Mouse (Mus musculus): ENCODE data around the gene Ccdc149. TPM values are rescaled to one million over a fixed set of nuclear protein-coding genes. Genes with fewer than 3 reads are reported as not detected.

Ccdc149 gene
- polyA plus RNA-seq, 1 experiment from 2014 or later = 3.4 TPM

- WGBS = 61% methylated on average over 2 of the region's 2 CpGs
- Histone ChIP-seq H3K4me2 (replicated peaks; ENCODE audit: low read depth, low read length) (no peak overlapping the region), H3K27me3 (ENCODE audit: control insufficient read depth, insufficient read depth, low read length) (no peaks in the 10 kb centered on the region), H3K36me3 (ENCODE audit: control insufficient read depth, insufficient read depth, low read length) (no peaks in the 10 kb centered on the region), H3K4me1 (ENCODE audit: control insufficient read depth, insufficient read depth, low read length) (no peaks in the 10 kb centered on the region), H3K27ac (ENCODE audit: low read length) (no peak overlapping the region), H3K9ac (replicated peaks; ENCODE audit: low read depth, low read length) (no peak overlapping the region), H3K9me3 (ENCODE audit: control insufficient read depth, low read depth, low read length) (no peaks in the 10 kb centered on the region), H3K4me3 (ENCODE audit: low read depth, low read length) (no peak overlapping the region)
- ATAC-seq (ENCODE audit: insufficient number of reproducible peaks, insufficient read depth, low FRiP score, low read depth) = no peak
Observed at GRCm38 (mm10) chr5:52386016-52386415, 85.3 kb downstream of the Ccdc149 start.

DNA sequence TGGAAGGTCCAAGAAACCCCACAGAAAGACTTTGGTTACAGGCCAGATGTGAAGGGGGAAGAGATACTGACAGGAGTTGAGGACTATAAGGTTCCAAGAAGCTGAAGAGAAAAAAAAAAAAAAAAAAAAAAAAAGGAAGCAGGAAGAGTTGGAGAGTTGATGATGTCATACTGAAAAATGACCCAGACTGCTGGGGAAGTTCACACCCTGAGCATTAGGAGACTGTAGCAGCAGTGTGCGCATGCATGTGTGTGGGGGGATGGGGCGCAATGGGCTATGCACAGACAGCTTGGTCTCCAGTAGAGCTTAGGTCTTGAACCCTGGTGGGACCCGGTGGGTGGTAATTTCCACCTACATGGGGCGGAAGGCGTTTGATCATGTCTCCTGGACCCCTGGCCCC lies 87.6 kb downstream of the Ccdc149 start:
- Histone ChIP-seq H3K4me3 (ENCODE audit: low read depth, low read length) (no peak overlapping the region), H3K27ac (ENCODE audit: low read length) (no peak overlapping the region), H3K27me3 (ENCODE audit: control insufficient read depth, insufficient read depth, low read length) (no peaks in the 10 kb centered on the region), H3K9ac (replicated peaks; ENCODE audit: low read depth, low read length) (no peak overlapping the region), H3K4me2 (replicated peaks; ENCODE audit: low read depth, low read length) (no peak overlapping the region), H3K9me3 (ENCODE audit: control insufficient read depth, low read depth, low read length) (no peaks in the 10 kb centered on the region), H3K4me1 (ENCODE audit: control insufficient read depth, insufficient read depth, low read length) (no peaks in the 10 kb centered on the region), H3K36me3 (ENCODE audit: control insufficient read depth, insufficient read depth, low read length) (no peaks in the 10 kb centered on the region)
- no peak for ATAC-seq (ENCODE audit: insufficient number of reproducible peaks, insufficient read depth, low FRiP score, low read depth)
- WGBS = 84% methylated on average over 5 of the region's 5 CpGs

DNA sequence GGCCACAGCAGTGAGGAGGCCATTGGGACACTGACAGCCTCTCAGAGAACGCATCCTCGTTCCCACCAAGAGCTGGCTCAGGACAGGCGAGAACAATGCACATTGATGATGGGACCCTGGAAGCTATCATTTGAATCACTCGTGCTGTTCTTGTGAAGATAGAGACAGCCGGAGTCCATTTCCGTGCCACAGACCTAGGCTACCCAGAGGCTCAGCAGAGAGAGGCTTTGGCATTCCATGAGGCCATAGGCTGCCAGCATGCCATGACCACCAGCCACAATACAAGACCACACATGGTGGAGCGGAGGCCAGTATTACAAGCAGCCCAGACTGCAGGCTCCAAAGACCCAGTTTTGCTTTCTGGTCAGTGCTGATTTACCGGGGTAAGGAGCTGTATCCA lies 88.5 kb downstream of the Ccdc149 start:
- Histone ChIP-seq H3K9me3 (ENCODE audit: control insufficient read depth, low read depth, low read length) (no peaks in the 10 kb centered on the region), H3K27me3 (ENCODE audit: control insufficient read depth, insufficient read depth, low read length) (no peaks in the 10 kb centered on the region), H3K4me3 (ENCODE audit: low read depth, low read length) (no peak overlapping the region), H3K27ac (ENCODE audit: low read length) (no peak overlapping the region), H3K36me3 (ENCODE audit: control insufficient read depth, insufficient read depth, low read length) (no peaks in the 10 kb centered on the region), H3K9ac (replicated peaks; ENCODE audit: low read depth, low read length) (no peak overlapping the region), H3K4me2 (replicated peaks; ENCODE audit: low read depth, low read length) (no peak overlapping the region), H3K4me1 (ENCODE audit: control insufficient read depth, insufficient read depth, low read length) (no peaks in the 10 kb centered on the region)
- WGBS = 77% methylated on average over 8 of the region's 8 CpGs
- ATAC-seq (ENCODE audit: insufficient number of reproducible peaks, insufficient read depth, low FRiP score, low read depth) = no peak

GRCm38 (mm10) chr5:52375847-52376246 lies 95.5 kb downstream of the Ccdc149 start:
- ATAC-seq (ENCODE audit: insufficient number of reproducible peaks, insufficient read depth, low FRiP score, low read depth) = no peak

GRCm38 (mm10) chr5:52370901-52371300 lies 100.4 kb downstream of the Ccdc149 start:
- no peak overlapping the region for H3K9ac ChIP-seq (replicated peaks; ENCODE audit: low read depth, low read length)
- no peaks in the 10 kb centered on the region for H3K4me1 ChIP-seq (ENCODE audit: control insufficient read depth, insufficient read depth, low read length)
- no peak overlapping the region for H3K4me2 ChIP-seq (replicated peaks; ENCODE audit: low read depth, low read length)
- 88% methylated on average over 6 of the region's 6 CpGs for WGBS
- no peak overlapping the region for H3K27ac ChIP-seq (ENCODE audit: low read length)
- no peak overlapping the region for H3K4me3 ChIP-seq (ENCODE audit: low read depth, low read length)
- H3K27me3 ChIP-seq (ENCODE audit: control insufficient read depth, insufficient read depth, low read length) = no peaks in the 10 kb centered on the region
- H3K36me3 ChIP-seq (ENCODE audit: control insufficient read depth, insufficient read depth, low read length) = no peaks in the 10 kb centered on the region
- no peak for ATAC-seq (ENCODE audit: insufficient number of reproducible peaks, insufficient read depth, low FRiP score, low read depth)
- H3K9me3 ChIP-seq (ENCODE audit: control insufficient read depth, low read depth, low read length) = no peaks in the 10 kb centered on the region

More at GRCm38 (mm10) chr5:52375847-52376246, 95.5 kb downstream of the Ccdc149 start:
- no peak overlapping the region for H3K4me3 ChIP-seq (ENCODE audit: low read depth, low read length)
- no peak overlapping the region for H3K27ac ChIP-seq (ENCODE audit: low read length)
- no peaks in the 10 kb centered on the region for H3K4me1 ChIP-seq (ENCODE audit: control insufficient read depth, insufficient read depth, low read length)
- no peaks in the 10 kb centered on the region for H3K27me3 ChIP-seq (ENCODE audit: control insufficient read depth, insufficient read depth, low read length)
- no peak overlapping the region for H3K9ac ChIP-seq (replicated peaks; ENCODE audit: low read depth, low read length)
- H3K9me3 ChIP-seq (ENCODE audit: control insufficient read depth, low read depth, low read length) = no peaks in the 10 kb centered on the region
- WGBS = 89% methylated on average over 9 of the region's 9 CpGs
- H3K36me3 ChIP-seq (ENCODE audit: control insufficient read depth, insufficient read depth, low read length) = no peaks in the 10 kb centered on the region
- no peak overlapping the region for H3K4me2 ChIP-seq (replicated peaks; ENCODE audit: low read depth, low read length)

- no peak for ATAC-seq (ENCODE audit: insufficient number of reproducible peaks, insufficient read depth, low FRiP score, low read depth)
- peaks cover 8% of the 10 kb centered on the region; the same call in 1 of the 2 replicates for H3K4me1 ChIP-seq (ENCODE audit: control insufficient read depth, insufficient read depth, low read length)
- H3K36me3 ChIP-seq (ENCODE audit: control insufficient read depth, insufficient read depth, low read length) = no peaks in the 10 kb centered on the region
- H3K9me3 ChIP-seq (ENCODE audit: control insufficient read depth, low read depth, low read length) = no peaks in the 10 kb centered on the region
- H3K27me3 ChIP-seq (ENCODE audit: control insufficient read depth, insufficient read depth, low read length) = no peaks in the 10 kb centered on the region
- WGBS = 66% methylated on average over 60 of the region's 63 CpGs
- peak overlapping the region; percentile 18; the same call in 1 of the 2 replicates for H3K4me2 ChIP-seq (replicated peaks; ENCODE audit: low read depth, low read length)
- H3K4me3 ChIP-seq (ENCODE audit: low read depth, low read length) = no peak overlapping the region
- no peak overlapping the region for H3K9ac ChIP-seq (replicated peaks; ENCODE audit: low read depth, low read length)
- H3K27ac ChIP-seq (ENCODE audit: low read length) = no peak overlapping the region
Observed at GRCm38 (mm10) chr5:52367866-52368840, 103.2 kb downstream of the Ccdc149 start.

GRCm38 (mm10) chr5:52366661-52367060 lies 104.7 kb downstream of the Ccdc149 start:
- no peak for ATAC-seq (ENCODE audit: insufficient number of reproducible peaks, insufficient read depth, low FRiP score, low read depth)
- no peak overlapping the region for H3K9ac ChIP-seq (replicated peaks; ENCODE audit: low read depth, low read length)
- no peaks in the 10 kb centered on the region for H3K36me3 ChIP-seq (ENCODE audit: control insufficient read depth, insufficient read depth, low read length)
- H3K27ac ChIP-seq (ENCODE audit: low read length) = no peak overlapping the region
- H3K4me2 ChIP-seq (replicated peaks; ENCODE audit: low read depth, low read length) = no peak overlapping the region
- WGBS = 69% methylated on average over 2 of the region's 2 CpGs
- no peaks in the 10 kb centered on the region for H3K27me3 ChIP-seq (ENCODE audit: control insufficient read depth, insufficient read depth, low read length)
- H3K4me1 ChIP-seq (ENCODE audit: control insufficient read depth, insufficient read depth, low read length) = peaks cover 10% of the 10 kb centered on the region; the same call in 1 of the 2 replicates
- H3K4me3 ChIP-seq (ENCODE audit: low read depth, low read length) = no peak overlapping the region
- no peaks in the 10 kb centered on the region for H3K9me3 ChIP-seq (ENCODE audit: control insufficient read depth, low read depth, low read length)

GRCm38 (mm10) chr5:52365930-52366329 lies 105.4 kb downstream of the Ccdc149 start:
- no peak overlapping the region for H3K9ac ChIP-seq (replicated peaks; ENCODE audit: low read depth, low read length)
- no peak overlapping the region for H3K4me2 ChIP-seq (replicated peaks; ENCODE audit: low read depth, low read length)
- H3K36me3 ChIP-seq (ENCODE audit: control insufficient read depth, insufficient read depth, low read length) = no peaks in the 10 kb centered on the region
- H3K27me3 ChIP-seq (ENCODE audit: control insufficient read depth, insufficient read depth, low read length) = no peaks in the 10 kb centered on the region
- ATAC-seq (ENCODE audit: insufficient number of reproducible peaks, insufficient read depth, low FRiP score, low read depth) = no peak
- no peaks in the 10 kb centered on the region for H3K9me3 ChIP-seq (ENCODE audit: control insufficient read depth, low read depth, low read length)
- 86% methylated on average over 5 of the region's 5 CpGs for WGBS
- no peak overlapping the region for H3K4me3 ChIP-seq (ENCODE audit: low read depth, low read length)
- no peak overlapping the region for H3K27ac ChIP-seq (ENCODE audit: low read length)
- H3K4me1 ChIP-seq (ENCODE audit: control insufficient read depth, insufficient read depth, low read length) = peaks cover 10% of the 10 kb centered on the region; the same call in 1 of the 2 replicates

Measured in stomach, embryonic 14.5 days (tissue).